Mouse (Mus musculus): ENCODE data around the gene Nt5e.
A peak's percentile ranks its signal among the peaks of the same experiment; 100 is the strongest.

Gene Nt5e

DNA sequence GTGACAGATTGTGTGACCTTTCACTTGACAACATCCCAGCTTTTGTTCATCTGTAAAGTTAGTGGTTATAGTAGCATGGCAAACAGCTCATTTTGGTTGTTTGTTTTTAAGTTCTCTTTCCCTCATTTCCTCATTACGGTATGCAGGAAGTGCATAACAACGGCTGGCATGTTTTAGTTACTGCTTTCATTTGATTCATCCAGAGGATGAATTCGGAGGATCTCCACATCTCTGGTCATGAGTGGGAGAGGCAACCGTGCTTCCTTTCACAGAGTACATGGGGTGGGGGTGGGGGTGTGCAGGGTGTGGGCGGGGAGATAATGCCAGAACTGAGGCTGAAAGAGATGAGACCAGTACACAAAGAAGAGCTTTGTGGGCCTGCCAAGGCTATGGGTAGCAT is 19.9 kb downstream of the Nt5e start:
- DNase-seq (ENCODE audit: low read depth), result no peak

DNA sequence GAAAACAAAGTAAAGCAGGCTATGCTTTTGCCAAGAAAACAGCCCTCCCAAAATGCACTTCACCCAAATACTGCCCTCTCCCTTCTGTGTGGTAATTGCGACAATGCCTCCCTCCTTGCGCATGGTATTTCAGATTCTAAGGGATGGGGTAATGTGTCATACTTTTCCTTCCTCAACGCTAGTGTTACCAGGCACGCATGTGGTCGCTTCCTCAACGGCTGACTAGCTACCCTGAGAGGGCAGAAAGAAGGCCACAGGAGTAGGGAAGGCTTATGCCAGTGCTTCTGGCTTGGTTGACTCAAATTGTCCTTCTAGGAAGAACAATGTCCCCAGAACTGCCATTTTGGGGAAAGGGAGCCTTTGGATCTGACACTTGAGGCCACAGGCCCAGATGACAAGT is 21.6 kb downstream of the Nt5e start:
- no peak for DNase-seq (ENCODE audit: low read depth)

DNA sequence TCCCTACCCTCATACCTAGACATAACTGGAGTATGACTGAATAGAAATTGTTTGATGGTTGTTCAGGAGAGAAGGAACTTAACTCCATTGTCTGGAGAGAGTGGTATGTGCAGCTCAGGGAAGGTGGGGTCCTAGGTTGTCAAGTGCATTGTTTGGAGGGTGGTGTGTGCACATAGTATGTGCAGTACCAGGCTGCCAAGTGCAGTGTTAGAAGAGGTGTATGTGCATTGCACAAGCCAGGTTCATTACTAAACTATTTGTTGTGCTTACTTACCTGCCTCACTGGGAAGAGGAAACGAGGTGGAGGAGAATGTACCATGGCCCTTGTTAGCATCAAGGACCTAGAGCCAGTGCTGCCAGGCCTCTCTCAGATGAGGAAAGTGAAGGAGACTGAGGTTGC is 23.3 kb downstream of the Nt5e start:
- no peak for DNase-seq (ENCODE audit: low read depth)

DNA sequence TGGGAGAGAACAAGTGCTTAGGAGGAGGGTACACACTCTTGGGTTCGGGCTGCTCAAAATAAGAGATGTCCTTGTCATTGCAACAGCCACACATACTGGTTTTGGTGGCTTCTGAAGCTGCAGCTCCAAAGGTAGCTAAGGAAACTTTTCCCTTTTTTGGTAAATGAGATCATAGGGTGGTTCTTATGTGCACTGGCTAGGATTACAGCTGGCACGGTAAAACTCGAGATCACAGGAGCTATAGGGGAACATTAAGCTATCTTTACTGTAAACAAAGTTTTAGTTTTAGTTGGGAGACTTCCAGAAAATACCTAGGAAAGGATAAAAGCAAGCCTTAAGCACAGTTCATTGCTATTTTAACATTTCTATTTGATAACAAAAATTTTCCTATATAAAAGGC is 24.2 kb downstream of the Nt5e start:
- DNase-seq (ENCODE audit: low read depth), result no peak

DNA sequence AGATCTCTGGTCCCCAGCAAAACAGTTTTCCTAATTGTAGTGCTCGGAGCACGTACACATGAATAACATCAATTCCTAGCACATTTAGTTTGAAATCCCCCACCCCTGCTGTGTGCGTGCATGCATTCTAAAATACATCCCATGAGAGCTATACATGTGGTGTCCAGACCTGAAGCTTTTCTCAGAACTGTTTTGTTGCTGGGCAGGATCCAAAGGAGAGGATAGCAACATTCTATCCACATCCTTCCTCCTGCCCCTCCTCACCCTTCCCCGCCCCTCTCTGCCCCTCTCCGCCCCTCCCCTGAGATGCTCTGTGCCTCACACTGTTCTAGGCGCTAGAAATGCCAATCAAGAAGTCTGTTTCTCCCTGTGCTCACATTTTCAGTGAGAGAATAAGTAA is 25.7 kb downstream of the Nt5e start:
- DNase-seq (ENCODE audit: low read depth), result no peak

DNA sequence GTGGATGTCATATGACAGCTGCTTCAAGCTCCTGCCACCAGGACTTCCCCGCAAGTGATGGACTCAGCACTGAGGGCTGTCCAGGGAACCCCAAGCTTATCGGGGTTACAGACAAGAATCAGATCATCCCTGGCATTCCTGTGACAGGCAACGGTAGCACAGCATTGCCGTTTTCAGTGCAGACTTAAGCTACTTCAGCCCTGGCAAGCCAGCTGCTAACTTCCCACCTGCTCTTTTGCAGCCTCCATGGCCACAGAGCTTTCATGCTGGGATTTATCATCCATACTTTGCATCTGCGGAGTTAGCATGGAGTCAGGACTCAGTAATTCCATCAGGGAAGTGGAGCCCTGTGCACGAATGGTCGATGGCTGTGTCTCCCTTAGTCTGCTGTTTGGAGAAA is 26.5 kb downstream of the Nt5e start:
- DNase-seq (ENCODE audit: low read depth), result no peak

DNA sequence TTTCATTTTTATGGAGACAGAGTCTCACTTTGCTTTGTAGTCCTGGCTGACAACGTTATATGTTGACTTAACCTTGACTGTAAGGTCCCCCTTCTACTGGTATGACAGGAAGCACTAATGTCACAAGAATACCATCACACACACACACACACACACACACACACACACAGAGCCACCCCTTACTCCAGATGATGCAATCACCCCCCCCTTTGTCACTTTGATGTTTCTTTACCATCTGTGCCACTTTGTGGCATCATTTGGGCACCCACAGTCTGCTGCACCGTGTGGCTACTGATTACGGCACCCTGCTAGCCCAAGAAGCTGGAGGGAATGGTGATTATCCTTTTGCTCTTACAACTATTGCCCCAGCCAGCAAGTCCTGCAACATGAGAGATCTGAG is 30.2 kb downstream of the Nt5e start:
- DNase-seq (ENCODE audit: low read depth), result no peak

DNA sequence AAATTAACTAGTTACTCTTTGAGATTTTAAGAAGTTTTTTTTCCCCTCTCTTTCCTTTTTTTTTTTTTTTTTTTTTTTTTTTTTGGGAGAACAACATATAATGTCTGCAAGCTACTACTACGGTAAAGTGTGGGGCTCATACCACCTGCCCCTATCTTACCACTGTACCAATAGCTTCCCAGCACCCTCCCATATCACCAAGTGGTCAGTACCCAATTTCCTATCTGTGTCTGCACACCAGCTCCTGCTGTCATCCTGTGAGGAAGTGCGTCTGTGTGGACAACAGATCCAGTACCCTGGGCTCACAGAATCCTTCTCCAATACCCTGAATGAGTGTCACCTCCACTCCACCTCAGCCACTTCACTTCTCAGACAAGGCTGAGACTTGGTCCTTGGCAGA is 32.1 kb downstream of the Nt5e start:
- no peak for DNase-seq (ENCODE audit: low read depth)

DNA sequence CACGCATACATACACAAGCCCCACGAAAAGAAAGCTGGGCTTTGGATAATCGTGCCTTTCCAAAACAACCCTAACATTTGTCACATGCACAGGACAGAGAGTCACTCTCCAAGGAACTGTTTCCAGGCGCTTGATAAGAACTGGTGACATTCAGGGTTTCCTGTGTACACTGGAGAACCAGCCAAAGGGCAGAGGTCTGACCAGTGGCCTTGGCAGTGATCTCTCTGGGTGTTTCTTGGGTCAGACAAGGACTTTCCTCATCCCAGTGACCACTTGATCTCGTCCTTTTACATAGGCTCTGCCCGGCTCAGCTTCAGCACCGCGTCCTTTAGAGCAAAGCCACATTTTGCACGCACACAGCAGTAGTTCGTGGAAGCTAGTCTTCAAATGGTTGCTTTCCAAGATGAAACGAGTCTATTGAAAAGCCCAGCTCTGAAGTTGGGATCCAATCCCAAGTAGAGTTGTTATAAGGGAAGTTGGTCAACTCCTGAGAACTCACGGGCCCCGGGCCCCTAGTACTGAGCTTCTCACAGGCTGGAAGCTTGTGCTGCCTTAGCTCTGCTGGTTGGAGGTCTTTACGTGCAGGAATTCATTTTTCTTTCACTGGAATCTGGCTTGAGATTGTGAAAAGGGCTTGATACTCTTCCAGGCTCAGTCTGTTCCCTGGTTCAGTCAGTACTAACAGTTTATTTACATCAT is 34.4 kb downstream of the Nt5e start:
- no peak for DNase-seq (ENCODE audit: low read depth)

DNA sequence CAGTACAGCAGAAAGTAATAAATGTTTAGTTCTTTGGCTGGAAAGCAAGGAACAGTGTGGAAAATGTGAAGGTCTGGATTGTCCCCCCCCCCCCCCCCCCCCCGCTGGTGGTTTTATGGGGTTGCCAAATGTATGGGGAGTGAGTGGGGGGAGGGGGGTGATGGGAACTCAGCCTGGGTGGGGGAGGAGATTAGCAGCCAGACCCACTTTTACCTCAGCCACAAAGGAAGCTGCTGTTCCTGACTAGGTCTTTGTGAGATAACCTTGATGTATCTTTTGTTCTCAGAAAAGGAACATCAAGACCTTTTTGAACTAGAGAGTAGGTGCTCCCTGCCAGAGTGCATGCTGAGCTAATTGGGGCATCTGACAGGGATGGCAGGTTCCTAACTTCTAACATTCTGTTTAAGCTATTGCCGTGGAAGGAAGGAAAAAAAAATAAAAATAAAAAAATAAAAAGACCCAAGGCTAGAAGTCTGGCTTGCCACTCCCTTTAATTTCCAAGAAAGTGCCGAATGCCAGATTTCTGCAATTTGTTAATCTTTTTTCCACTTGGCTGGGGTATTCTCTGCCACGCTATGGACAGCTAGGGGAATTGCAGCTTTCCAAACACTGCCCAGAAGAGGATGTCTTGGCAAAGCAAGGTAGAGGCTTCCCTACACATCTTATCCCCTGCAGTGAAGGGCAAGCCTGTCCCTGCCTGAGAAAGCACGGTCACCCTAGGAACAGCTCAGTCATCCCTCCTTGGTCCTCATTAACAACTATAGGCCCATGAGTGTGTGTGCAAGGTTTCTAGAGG is 35.3 kb downstream of the Nt5e start:
- no peak for DNase-seq (ENCODE audit: low read depth)

DNA sequence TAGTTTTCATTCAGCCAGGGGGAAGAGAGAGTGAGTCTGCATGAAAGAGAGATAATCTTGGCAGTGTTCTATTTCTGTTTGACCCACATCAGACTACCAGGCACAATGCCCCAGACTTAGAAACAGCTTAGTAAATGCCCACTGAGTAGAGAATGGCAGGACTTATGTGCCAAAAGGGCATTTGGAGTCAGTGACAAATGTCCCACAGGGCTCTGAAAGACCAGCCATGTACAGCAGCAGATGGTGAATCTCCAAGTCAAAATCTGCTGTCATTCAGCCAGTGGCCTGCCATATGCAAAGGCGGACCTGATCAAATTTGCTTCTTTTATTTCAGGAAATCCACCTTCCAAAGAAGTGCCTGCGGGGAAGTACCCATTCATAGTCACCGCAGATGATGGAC is 36.1 kb downstream of the Nt5e start:
- DNase-seq (ENCODE audit: low read depth), result no peak

DNA sequence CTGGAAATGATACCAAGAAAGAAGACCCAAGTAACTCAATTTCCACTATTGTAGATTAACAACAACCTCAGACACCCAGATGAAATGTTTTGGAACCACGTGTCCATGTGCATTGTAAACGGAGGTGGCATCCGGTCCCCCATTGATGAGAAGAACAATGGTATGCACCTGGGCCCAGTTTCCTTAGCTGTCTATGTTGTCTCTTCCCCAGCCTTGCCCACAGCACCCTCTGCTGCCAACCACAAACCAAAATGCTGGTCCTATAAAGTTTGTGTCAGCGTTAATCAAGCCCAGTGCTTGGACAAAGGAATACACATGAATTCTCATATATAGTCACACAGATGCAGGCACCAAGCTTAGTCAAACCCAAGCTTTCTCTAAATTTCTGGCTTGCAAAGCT is 39.3 kb downstream of the Nt5e start:
- DNase-seq (ENCODE audit: low read depth), result no peak

DNA sequence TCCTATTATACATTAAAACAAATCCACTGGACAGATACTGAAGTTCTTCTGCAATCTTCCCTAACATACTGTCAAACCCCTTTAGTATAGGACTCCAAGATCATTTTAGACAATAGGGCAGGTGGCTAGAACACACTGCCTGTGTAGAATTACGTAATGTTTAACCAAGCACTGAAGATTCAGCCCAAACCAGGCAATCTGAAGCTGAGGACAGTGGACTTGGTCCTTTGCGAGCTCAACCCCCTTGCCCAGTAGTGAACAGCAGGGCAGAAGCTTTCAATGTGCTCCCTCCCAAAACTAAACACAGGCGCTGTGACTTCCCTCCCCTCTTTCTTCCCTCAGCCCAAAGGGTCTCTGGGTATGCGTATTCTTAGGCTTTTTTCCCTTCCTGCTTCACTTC is 39.8 kb downstream of the Nt5e start:
- no peak for DNase-seq (ENCODE audit: low read depth)

DNA sequence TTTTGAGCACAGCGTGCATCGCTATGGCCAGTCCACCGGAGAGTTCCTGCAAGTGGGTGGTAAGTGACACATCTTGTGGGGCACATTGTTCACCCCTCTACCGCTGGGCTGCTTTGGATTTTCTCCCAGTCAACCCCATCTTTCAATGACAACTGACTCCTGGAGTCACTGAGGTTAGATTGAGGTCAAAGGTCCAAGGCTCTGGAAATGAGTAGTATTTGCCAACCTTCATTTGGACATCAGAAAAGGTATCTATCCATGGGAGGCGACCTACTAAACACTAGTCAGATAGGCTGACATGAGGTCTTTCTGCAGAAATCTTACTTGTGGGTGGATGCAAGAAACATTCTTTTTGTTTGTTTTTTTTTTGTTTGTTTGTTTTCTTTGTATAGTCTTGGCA is 40.3 kb downstream of the Nt5e start:
- no peak for DNase-seq (ENCODE audit: low read depth)

DNA sequence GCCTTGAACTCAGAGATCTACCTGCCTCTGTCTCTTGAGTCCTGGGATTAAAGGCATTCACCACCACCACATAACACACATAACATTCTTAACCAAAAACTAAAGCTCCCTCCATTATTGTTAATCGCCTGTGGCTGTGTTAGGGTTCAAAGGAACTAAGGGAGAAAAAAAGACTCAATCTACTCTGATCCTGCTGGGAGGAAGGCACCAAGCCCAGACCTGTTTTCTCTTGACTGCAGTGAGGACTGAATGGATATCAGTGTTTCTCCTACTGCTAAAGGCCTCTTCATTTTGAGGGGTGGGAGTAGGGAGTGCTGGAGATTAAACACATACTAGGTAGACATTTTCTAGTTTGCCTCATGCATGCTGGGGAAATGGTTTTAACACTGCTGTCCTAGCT is 40.8 kb downstream of the Nt5e start:
- DNase-seq (ENCODE audit: low read depth), result no peak

DNA sequence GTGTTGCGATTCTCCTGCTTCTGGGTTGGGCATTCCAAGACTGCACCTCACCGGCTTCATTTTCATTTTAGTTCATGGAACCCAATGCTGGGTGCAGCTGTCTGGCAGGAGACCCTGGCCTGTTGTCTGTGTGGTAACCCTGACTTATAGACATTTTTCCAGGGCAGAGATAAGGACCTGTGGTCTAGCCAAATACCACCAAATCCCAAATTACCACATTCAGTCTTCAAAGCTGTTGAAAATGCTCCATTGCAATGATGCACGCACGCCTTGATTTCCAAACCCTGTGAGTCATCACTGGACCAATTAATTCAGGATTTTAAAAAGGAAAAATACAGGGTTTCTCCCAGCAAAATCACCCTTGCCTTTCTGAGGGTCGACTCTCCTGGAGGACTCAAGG is 41.5 kb downstream of the Nt5e start:
- DNase-seq (ENCODE audit: low read depth), result no peak

DNA sequence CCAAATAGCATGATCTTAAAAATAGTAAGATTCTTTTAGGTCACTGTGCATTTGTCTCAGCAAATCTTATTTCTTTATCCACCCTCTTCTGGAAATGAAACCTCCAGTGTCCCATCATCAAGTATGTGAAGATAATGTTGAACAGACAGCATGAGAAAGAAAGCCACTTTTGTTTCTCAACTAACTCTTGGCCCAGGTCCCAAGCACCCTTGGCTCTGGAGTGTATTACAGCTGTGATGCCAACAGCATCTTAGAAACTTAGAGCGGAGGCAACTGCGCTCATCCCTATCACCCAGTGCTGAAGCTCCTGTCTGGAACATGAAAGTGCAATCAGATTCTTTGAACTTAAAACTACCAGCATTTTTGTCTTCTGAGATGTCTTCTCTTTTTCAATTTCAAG is 42.7 kb downstream of the Nt5e start:
- DNase-seq (ENCODE audit: low read depth), result no peak

DNA sequence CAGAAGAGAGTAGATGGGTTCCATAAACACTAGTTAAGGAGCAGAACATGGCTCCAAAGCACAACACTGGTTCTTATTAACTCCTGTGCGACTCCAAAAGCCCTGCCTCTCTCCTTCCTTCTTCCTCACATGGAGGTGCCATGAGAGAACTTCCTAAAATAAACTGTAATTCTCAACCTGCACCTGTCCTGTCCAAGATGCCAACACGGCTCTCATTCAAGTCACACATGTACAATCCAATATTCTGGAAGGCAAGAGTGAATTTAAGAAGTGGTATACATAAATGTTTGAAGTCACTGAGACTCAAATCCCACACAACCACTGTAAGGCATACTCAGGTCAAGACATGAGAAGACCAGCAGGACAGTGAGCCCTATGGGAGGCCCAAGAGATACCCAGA is 44.2 kb downstream of the Nt5e start:
- DNase-seq (ENCODE audit: low read depth), result no peak

DNA sequence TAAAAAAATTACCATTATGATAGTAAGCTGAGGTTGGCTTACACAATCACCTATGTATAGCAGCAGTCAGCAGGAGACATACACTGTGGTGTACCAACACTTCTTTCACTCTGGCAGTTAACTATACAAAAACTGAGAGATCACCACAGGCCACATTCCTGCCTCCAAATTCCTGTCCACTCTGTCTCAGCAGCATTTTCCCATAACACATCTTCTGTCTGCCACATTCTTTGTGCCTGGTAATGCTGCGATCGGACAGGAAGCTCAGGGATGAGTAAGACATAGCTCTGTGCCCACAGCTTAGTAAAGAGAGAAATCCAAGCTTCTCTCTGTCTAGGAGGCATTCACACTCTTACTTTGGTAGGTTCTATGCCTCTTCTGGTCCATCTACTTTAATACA is 46.0 kb downstream of the Nt5e start:
- no peak for DNase-seq (ENCODE audit: low read depth)

DNA sequence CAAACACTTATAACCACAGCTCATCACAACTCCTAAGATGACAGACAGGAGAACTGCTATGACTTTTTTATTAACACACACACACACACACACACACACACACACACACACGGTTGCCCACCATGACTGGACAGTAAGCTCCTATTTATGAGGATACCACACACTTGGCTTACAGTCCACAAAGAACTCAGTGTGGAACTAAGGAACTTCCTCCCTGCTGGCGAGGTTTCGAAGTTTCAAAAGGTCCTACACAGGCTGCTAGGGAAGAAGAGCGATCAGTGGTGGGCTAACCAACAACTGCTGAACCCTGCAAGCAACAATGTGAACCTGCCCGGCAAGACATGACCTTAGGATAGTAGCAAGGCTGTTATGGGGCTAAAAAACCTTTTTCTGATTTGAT is 50.5 kb downstream of the Nt5e start:
- no peak for DNase-seq (ENCODE audit: low read depth)

DNA sequence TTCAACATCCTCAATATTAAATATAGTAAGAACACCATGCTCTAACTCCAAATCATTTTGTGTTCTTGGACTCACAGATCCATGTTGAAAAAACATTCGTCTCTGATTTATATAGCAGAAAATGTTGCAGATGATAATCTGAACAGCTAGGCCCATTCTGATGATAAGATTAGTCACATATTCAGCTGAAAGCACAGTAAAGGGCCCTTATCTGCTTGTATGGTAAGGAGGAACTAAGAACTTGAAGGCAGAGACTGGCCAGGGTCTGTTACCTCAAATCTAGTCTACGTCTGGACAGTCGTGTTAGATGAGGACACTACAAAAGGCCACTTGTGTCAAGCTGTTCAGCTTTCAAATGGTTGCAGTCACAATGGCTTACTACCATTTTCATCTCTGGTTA is 52.1 kb downstream of the Nt5e start:
- no peak for DNase-seq (ENCODE audit: low read depth)

DNA sequence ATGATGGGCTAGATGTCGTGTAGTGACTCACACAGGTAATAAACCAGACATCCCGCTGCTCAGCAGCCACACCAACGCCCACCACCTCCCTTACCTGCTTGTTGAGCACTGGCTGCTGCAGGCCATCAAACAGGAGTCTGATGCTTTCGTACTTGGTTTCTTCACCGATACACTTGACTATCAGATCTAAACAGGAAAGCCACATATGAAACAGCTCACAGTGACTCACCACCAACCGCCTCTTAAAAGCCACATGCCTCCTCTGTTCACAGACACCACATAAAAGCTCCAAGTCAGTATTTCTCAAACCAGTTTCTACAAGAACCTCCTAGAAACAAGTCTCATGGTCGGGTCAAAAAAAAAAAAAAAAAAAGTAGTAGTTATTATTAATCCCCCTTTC is 53.1 kb downstream of the Nt5e start:
- peak; percentile 30 for DNase-seq (ENCODE audit: low read depth)

DNA sequence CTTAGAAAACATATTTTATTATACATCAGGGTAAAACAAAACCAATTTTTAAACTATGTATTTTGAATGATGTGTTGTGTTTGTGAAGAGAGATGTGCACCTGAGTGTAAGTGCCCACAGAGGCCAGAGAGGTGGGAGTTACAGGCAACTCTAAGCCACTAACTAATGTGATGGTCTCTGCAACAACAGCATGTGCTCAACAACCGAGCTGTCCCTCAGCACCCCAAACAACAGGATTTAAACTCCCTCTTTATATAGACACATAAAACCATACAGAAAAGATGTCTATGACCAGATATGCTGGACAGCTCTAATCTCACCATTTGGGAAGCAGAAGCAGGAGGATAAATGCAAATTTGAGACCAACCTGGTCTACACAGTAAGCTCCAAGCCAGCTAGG is 53.5 kb downstream of the Nt5e start:
- no peak for DNase-seq (ENCODE audit: low read depth)

DNA sequence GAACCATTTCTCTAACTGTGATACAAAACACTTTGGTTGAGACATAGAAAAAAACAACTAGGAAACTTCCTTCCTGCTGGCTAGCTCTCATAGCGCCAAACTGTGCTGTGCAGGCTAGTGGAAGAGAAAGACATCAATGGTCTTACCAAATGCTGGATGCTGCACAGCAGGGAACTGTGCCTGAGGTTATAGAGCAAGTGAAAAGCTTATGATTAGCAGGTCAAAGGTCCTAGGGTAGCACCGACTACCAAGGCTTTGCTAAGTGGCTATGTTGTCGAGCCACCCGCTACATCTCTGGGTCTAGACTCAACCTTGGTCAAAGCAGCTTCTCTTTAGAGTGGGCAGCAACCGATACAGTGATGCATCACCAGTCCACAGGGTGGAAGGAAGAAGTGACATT is 61.8 kb downstream of the Nt5e start:
- no peak for DNase-seq (ENCODE audit: low read depth)

All from c-Kit-positive CD71-positive TER-119-negative erythroid progenitor cells, embryonic 14.5 days (primary cell).